Mouse (Mus musculus): ENCODE data around the gene Proser2.
"Not testable (repeated sequence)": the region's sequence is repeated elsewhere in the genome, so short reads cannot be mapped to it uniquely, and the experiment has no call there.

The Proser2 gene

GRCm38 (mm10) chr2:6128881-6129280 lies 1.1 kb downstream of the Proser2 start:
- no peak for DNase-seq (ENCODE audit: low spot score)

GRCm38 (mm10) chr2:6128136-6128805 lies 1.7 kb downstream of the Proser2 start:
- DNase-seq (ENCODE audit: low spot score) = no peak

- peak; percentile 17 for DNase-seq (ENCODE audit: low spot score)
These were observed 7.0 kb downstream of the Proser2 start for GRCm38 (mm10) chr2:6123046-6123445.

- DNase-seq (ENCODE audit: low spot score) = no peak
These were observed 8.9 kb downstream of the Proser2 start for GRCm38 (mm10) chr2:6121091-6121490.

- peak; percentile 21 for DNase-seq (ENCODE audit: low spot score)
These were observed 11.8 kb downstream of the Proser2 start for GRCm38 (mm10) chr2:6118246-6118645.

GRCm38 (mm10) chr2:6113792-6114191 lies 16.2 kb downstream of the Proser2 start:
- no peak for DNase-seq (ENCODE audit: low spot score)

- no peak for DNase-seq (ENCODE audit: low spot score)
These were observed 17.4 kb downstream of the Proser2 start for GRCm38 (mm10) chr2:6112619-6113018.

- no peak for DNase-seq (ENCODE audit: low spot score)
These were observed 24.6 kb downstream of the Proser2 start for GRCm38 (mm10) chr2:6105437-6105836.

GRCm38 (mm10) chr2:6100755-6101154 lies 29.3 kb downstream of the Proser2 start:
- DNase-seq (ENCODE audit: low spot score) = no peak

- DNase-seq (ENCODE audit: low spot score) = peak; percentile 51
These were observed 29.8 kb downstream of the Proser2 start for GRCm38 (mm10) chr2:6100027-6100749.

- DNase-seq (ENCODE audit: low spot score) = no peak
These were observed 30.6 kb downstream of the Proser2 start for GRCm38 (mm10) chr2:6099443-6099842.

GRCm38 (mm10) chr2:6098924-6099323 lies 31.1 kb downstream of the Proser2 start:
- DNase-seq (ENCODE audit: low spot score) = peak; percentile 43

- DNase-seq (ENCODE audit: low spot score) = no peak
These were observed 32.8 kb downstream of the Proser2 start for GRCm38 (mm10) chr2:6097113-6097716.

GRCm38 (mm10) chr2:6089941-6090340 lies 40.1 kb downstream of the Proser2 start:
- not testable (repeated sequence) for DNase-seq (ENCODE audit: low spot score)

GRCm38 (mm10) chr2:6087151-6087550 lies 42.9 kb downstream of the Proser2 start:
- DNase-seq (ENCODE audit: low spot score) = peak; percentile 31

- peak; percentile 55 for DNase-seq (ENCODE audit: low spot score)
These were observed 44.1 kb downstream of the Proser2 start for GRCm38 (mm10) chr2:6085622-6086530.

- DNase-seq (ENCODE audit: low spot score) = no peak
These were observed 46.3 kb downstream of the Proser2 start for GRCm38 (mm10) chr2:6083696-6084095.

GRCm38 (mm10) chr2:6082615-6083014 lies 47.4 kb downstream of the Proser2 start:
- no peak for DNase-seq (ENCODE audit: low spot score)

- no peak for DNase-seq (ENCODE audit: low spot score)
These were observed 48.9 kb downstream of the Proser2 start for GRCm38 (mm10) chr2:6081108-6081507.

GRCm38 (mm10) chr2:6080037-6080436 lies 50.0 kb downstream of the Proser2 start:
- DNase-seq (ENCODE audit: low spot score) = no peak

- no peak for DNase-seq (ENCODE audit: low spot score)
These were observed 54.5 kb downstream of the Proser2 start for GRCm38 (mm10) chr2:6075530-6075896.

- peak; percentile 53 for DNase-seq (ENCODE audit: low spot score)
These were observed 55.0 kb downstream of the Proser2 start for GRCm38 (mm10) chr2:6074891-6075529.

All from testis, postnatal 14 days (tissue).